7 mouse cellular contexts compared by ENCODE assay signal in the genomic region with DNA sequence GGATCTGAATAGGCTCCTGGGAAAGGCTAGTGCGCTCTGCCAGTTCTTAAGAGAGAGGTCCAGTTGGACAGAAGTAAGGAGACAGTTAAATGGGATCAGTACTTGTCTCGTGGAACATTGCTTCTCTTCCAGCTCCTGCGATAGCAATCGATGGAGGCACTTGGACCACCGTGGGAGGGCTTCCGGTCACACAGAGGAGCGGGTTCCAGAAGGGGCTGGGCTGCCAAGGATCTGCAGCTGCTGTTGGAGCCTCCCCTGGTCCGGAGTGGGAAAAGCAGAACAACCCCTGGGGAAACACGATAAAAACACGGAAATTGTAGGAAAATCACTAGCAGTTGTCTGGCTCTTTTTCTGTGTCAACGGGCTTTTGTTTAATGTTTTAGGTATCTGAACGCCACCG.
A peak's percentile ranks its signal among the peaks of the same experiment; 100 is the strongest.
DNase-seq lines count a peak whose midpoint lies in the region; ATAC-seq lines count a peak whose summit lies in the region.

No protein-coding gene starts in this region.

- no peak overlapping the region for H3K4me3 ChIP-seq in liver, embryonic 12.5 days

- ATAC-seq in liver, embryonic 12.5 days = no peak

- H3K27ac ChIP-seq in liver, embryonic 12.5 days = no peak overlapping the region

- H3K4me2 ChIP-seq in liver, embryonic 12.5 days = 0 out of 2 replicates have a peak overlapping the region, but pooled peaks have one; percentile 6

- peak; percentile 28 to 35 for DNase-seq in adrenal gland, postnatal 36 days
- peak; percentile 52 for DNase-seq in embryo, embryonic 11 days
- DNase-seq in heart, adult 8-10 months (ENCODE audit: low spot score) = peak; percentile 91
- peak; percentile 59 for DNase-seq in kidney, adult 11 months
- DNase-seq in ovary, postnatal 10 days (ENCODE audit: low spot score) = peak; percentile 30
- DNase-seq in spleen, adult 18-20 months = no peak

- H3K9ac ChIP-seq in liver, embryonic 12.5 days = no peak overlapping the region

- no peaks in the 10 kb centered on the region; the same call in 1 of the 2 replicates for H3K27me3 ChIP-seq in liver, embryonic 12.5 days (replicated peaks)

- 32% methylated on average over 13 of the region's 13 CpGs for WGBS in liver, embryonic 12.5 days (ENCODE audit: insufficient replicate concordance)

- peaks cover 17% of the 10 kb centered on the region; the same call in 1 of the 2 replicates for H3K4me1 ChIP-seq in liver, embryonic 12.5 days

- no peaks in the 10 kb centered on the region for H3K9me3 ChIP-seq in liver, embryonic 12.5 days (replicated peaks)

- no peaks in the 10 kb centered on the region for H3K36me3 ChIP-seq in liver, embryonic 12.5 days

Comparison
In these comparisons a context has a peak if more than half of its experiments do, and no peak if none do; other contexts are left out.
1. DNase-seq: peak in adrenal gland, postnatal 36 days (2 of 2), embryo, embryonic 11 days (single experiment), heart, adult 8-10 months (single experiment), kidney, adult 11 months (single experiment) and ovary, postnatal 10 days (single experiment); none in spleen, adult 18-20 months (0 of 2).